Mouse (Mus musculus) ES-Bruce4 (cell line): ENCODE measurements around the gene B130006D01Rik.

Source experiments
- CTCF ChIP-seq: IDR thresholded peaks from one replicate; pipeline ENCODE4 v1.8.1; 2011; ENCODE audit warnings: low read depth, low read length
- POLR2A ChIP-seq: IDR thresholded peaks from one replicate; pipeline ENCODE4 v1.8.1; 2011; ENCODE audit warnings: low read length; ENCODE audit not compliant: insufficient read depth

- TF ChIP-seq CTCF (no peak), POLR2A (no peak)
Observed at GRCm38 (mm10) chr11:95688515-95688914, 34.9 kb upstream of the B130006D01Rik start.
